Mouse (Mus musculus) kidney, postnatal 0 days (tissue): ENCODE results near the gene 9530077C05Rik. TPM values are rescaled to one million over a fixed set of nuclear protein-coding genes. Genes with fewer than 3 reads are reported as not detected.

Experiments
- ATAC-seq: fragments of 200-750 bp; cut with Nextera tagmentation; replicated peaks from 2 replicates; pipeline ENCODE4 v1.8.0; 2017; ENCODE audit warnings: low read depth, moderate number of reproducible peaks, moderate TSS enrichment, moderate library complexity; ENCODE audit not compliant: low FRiP score
- DNase-seq: peaks from one replicate; pipeline ENCODE4 v3.0.0-alpha.2; 2016; ENCODE audit warnings: low spot score
- H3K27ac ChIP-seq: fragments of 300-500 bp; sonication (generic); 2 replicates; pipeline ENCODE4 v1.5.1; 2014; ENCODE audit warnings: mild to moderate bottlenecking
- H3K27me3 ChIP-seq: fragments of 300-500 bp; sonication (generic); 2 replicates; pipeline ENCODE4 v1.6.1; 2014; ENCODE audit warnings: low read length, mixed read lengths; ENCODE audit not compliant: insufficient read depth
- H3K36me3 ChIP-seq: fragments of 300-500 bp; sonication (generic); 2 replicates; pipeline ENCODE4 v1.6.1; 2014; ENCODE audit warnings: low read length, mixed read lengths; ENCODE audit not compliant: insufficient read depth
- H3K4me1 ChIP-seq: fragments of 300-500 bp; sonication (generic); replicated peaks from 2 replicates; pipeline ENCODE4 v1.6.1; 2014; ENCODE audit warnings: antibody characterized with exemption, low read length, mixed read lengths; ENCODE audit not compliant: insufficient read depth
- H3K4me2 ChIP-seq: fragments of 300-500 bp; sonication (generic); 2 replicates; pipeline ENCODE4 v1.6.1; 2014; ENCODE audit warnings: mild to moderate bottlenecking, low read length, moderate library complexity, mixed read lengths
- H3K4me3 ChIP-seq: fragments of 300-500 bp; sonication (generic); replicated peaks from 2 replicates; pipeline ENCODE4 v1.5.1; 2014; ENCODE audit warnings: low read depth, low read length
- H3K9ac ChIP-seq: fragments of 300-500 bp; sonication (generic); 2 replicates; pipeline ENCODE4 v1.6.1; 2014; ENCODE audit warnings: low read depth, low read length
- H3K9me3 ChIP-seq: fragments of 300-500 bp; sonication (generic); replicated peaks from 2 replicates; pipeline ENCODE4 v1.6.1; 2016; ENCODE audit warnings: low read length, inconsistent platforms, mixed read lengths
- CTCF ChIP-seq: IDR thresholded peaks from 2 replicates; pipeline ENCODE4 v1.5.1; 2016; ENCODE audit warnings: antibody characterized with exemption, low read depth, mild to moderate bottlenecking, moderate library complexity
- WGBS: fragments of 180-500 bp; shearing (Covaris S2); extraction: QIAGEN DNeasy Blood & Tissue Kit; methylation state at CpG from one replicate; pipeline ENCODE4 v1.1.7; 2014; 5-methylcytosine and 5-hydroxymethylcytosine counted together
- polyA plus RNA-seq: library from polyadenylated mRNA; unstranded; fragments of >200 nt; fragmentation: Nextera tagmentation; extraction: Ambion mirVana; gene quantifications from 2 replicates; pipeline ENCODE4 v1.2.1, GENCODE M21; 2015

9530077C05Rik gene
- polyA plus RNA-seq, 1 experiment from 2014 or later = 2.1 TPM

- no peak overlapping the region for H3K4me3 ChIP-seq
- no peaks in the 10 kb centered on the region for H3K27me3 ChIP-seq
- H3K36me3 ChIP-seq = no peaks in the 10 kb centered on the region
- H3K9ac ChIP-seq = no peak overlapping the region
- no peak for ATAC-seq
- WGBS = 9% methylated on average over 5 of the region's 5 CpGs
- DNase-seq = no peak
- peaks cover 8% of the 10 kb centered on the region; the same call in 1 of the 2 replicates for H3K4me1 ChIP-seq
- H3K27ac ChIP-seq = no peak overlapping the region
- H3K4me2 ChIP-seq = peak overlapping the region; percentile 55
- no peak for TF ChIP-seq CTCF
- no peaks in the 10 kb centered on the region for H3K9me3 ChIP-seq
Measured at GRCm38 (mm10) chr9:22430315-22430840, 19.1 kb downstream of the 9530077C05Rik start.

- ATAC-seq (no peak), DNase-seq (no peak)
- no peaks in the 10 kb centered on the region for H3K27me3 ChIP-seq
- H3K4me1 ChIP-seq = peaks cover 8% of the 10 kb centered on the region; the same call in 1 of the 2 replicates
- WGBS = 85% methylated on average over 2 of the region's 2 CpGs
- H3K9ac ChIP-seq = no peak overlapping the region
- H3K4me3 ChIP-seq = no peak overlapping the region
- no peak for TF ChIP-seq CTCF
- no peak overlapping the region for H3K4me2 ChIP-seq
- no peak overlapping the region for H3K27ac ChIP-seq
- H3K36me3 ChIP-seq = no peaks in the 10 kb centered on the region
- no peaks in the 10 kb centered on the region for H3K9me3 ChIP-seq
Measured at GRCm38 (mm10) chr9:22433221-22433620, 21.9 kb downstream of the 9530077C05Rik start.

- H3K4me2 ChIP-seq = no peak overlapping the region
Measured at GRCm38 (mm10) chr9:22434101-22434500, 22.8 kb downstream of the 9530077C05Rik start.

GRCm38 (mm10) chr9:22438826-22439225, 27.5 kb downstream of the 9530077C05Rik start:
- H3K4me3 ChIP-seq = no peak overlapping the region
- no peak overlapping the region for H3K9ac ChIP-seq
- H3K27me3 ChIP-seq = no peaks in the 10 kb centered on the region
- DNase-seq (no peak), ATAC-seq (no peak)
- no peaks in the 10 kb centered on the region for H3K9me3 ChIP-seq
- WGBS = 82% methylated on average over 1 of the region's 1 CpGs
- H3K4me1 ChIP-seq = no peaks in the 10 kb centered on the region
- no peak overlapping the region for H3K4me2 ChIP-seq
- TF ChIP-seq CTCF = peak; percentile 19; the same call in 1 of the 2 replicates
- H3K36me3 ChIP-seq = no peaks in the 10 kb centered on the region
- H3K27ac ChIP-seq = no peak overlapping the region

More at GRCm38 (mm10) chr9:22434101-22434500, 22.8 kb downstream of the 9530077C05Rik start:
- 93% methylated on average over 2 of the region's 2 CpGs for WGBS
- Histone ChIP-seq H3K4me3 (no peak overlapping the region), H3K4me1 (peaks cover 8% of the 10 kb centered on the region; the same call in 1 of the 2 replicates), H3K36me3 (no peaks in the 10 kb centered on the region), H3K9me3 (no peaks in the 10 kb centered on the region), H3K27ac (no peak overlapping the region), H3K9ac (no peak overlapping the region), H3K27me3 (no peaks in the 10 kb centered on the region)
- ATAC-seq (no peak), DNase-seq (no peak)
- TF ChIP-seq CTCF = no peak

GRCm38 (mm10) chr9:22443157-22443556, 31.8 kb downstream of the 9530077C05Rik start:
- no peak overlapping the region for H3K4me3 ChIP-seq
- no peak overlapping the region for H3K27ac ChIP-seq
- H3K36me3 ChIP-seq = peaks cover 13% of the 10 kb centered on the region
- no peak for ATAC-seq
- no peaks in the 10 kb centered on the region for H3K9me3 ChIP-seq
- no peaks in the 10 kb centered on the region for H3K4me1 ChIP-seq
- WGBS = 90% methylated on average over 10 of the region's 10 CpGs
- H3K4me2 ChIP-seq = no peak overlapping the region
- H3K27me3 ChIP-seq = no peaks in the 10 kb centered on the region
- H3K9ac ChIP-seq = no peak overlapping the region
- no peak for DNase-seq
- no peak for TF ChIP-seq CTCF

- Histone ChIP-seq H3K4me1 (no peaks in the 10 kb centered on the region), H3K27me3 (no peaks in the 10 kb centered on the region), H3K36me3 (peaks cover 28% of the 10 kb centered on the region), H3K4me3 (no peak overlapping the region), H3K27ac (no peak overlapping the region), H3K9me3 (no peaks in the 10 kb centered on the region), H3K4me2 (no peak overlapping the region), H3K9ac (no peak overlapping the region)
- WGBS = 86% methylated on average over 1 of the region's 1 CpGs
- TF ChIP-seq CTCF = no peak
- DNase-seq (no peak), ATAC-seq (no peak)
Measured at GRCm38 (mm10) chr9:22445123-22445522, 33.8 kb downstream of the 9530077C05Rik start.

GRCm38 (mm10) chr9:22447213-22447612, 35.9 kb downstream of the 9530077C05Rik start:
- no peak overlapping the region for H3K9ac ChIP-seq
- no peak overlapping the region for H3K27ac ChIP-seq
- H3K4me2 ChIP-seq = no peak overlapping the region
- H3K9me3 ChIP-seq = no peaks in the 10 kb centered on the region
- 84% methylated on average over 5 of the region's 5 CpGs for WGBS
- no peak overlapping the region for H3K4me3 ChIP-seq
- ATAC-seq (no peak), DNase-seq (no peak)
- H3K4me1 ChIP-seq = no peaks in the 10 kb centered on the region
- no peak for TF ChIP-seq CTCF
- H3K27me3 ChIP-seq = no peaks in the 10 kb centered on the region
- peaks cover 42% of the 10 kb centered on the region for H3K36me3 ChIP-seq
